Mouse (Mus musculus): ENCODE data around the gene Ier5.

Gene Ier5

GRCm38 (mm10) chr1:155099280-155099848 lies at the start of gene Ier5:
TSS of gene Ier5 (minus strand) at chr1:155099636.
- peak; percentile 91 for DNase-seq

GRCm38 (mm10) chr1:155147228-155147627 lies 47.8 kb upstream of the Ier5 start:
- DNase-seq: no peak

GRCm38 (mm10) chr1:155146572-155146980 lies 47.1 kb upstream of the Ier5 start, which contains the start of gene Mr1:
TSS of gene Mr1 (minus strand) at chr1:155146814.
- DNase-seq: peak; percentile 8

- DNase-seq: no peak
Observed at GRCm38 (mm10) chr1:155145620-155146019, 46.2 kb upstream of the Ier5 start.

GRCm38 (mm10) chr1:155140076-155140475 lies 40.6 kb upstream of the Ier5 start:
- peak; percentile 16 for DNase-seq

- DNase-seq: no peak
Observed at GRCm38 (mm10) chr1:155138795-155139194, 39.4 kb upstream of the Ier5 start.

- no peak for DNase-seq
Observed at GRCm38 (mm10) chr1:155134866-155135265, 35.4 kb upstream of the Ier5 start.

GRCm38 (mm10) chr1:155127429-155127934 lies 28.0 kb upstream of the Ier5 start:
- DNase-seq: no peak

- DNase-seq: no peak
Observed at GRCm38 (mm10) chr1:155126716-155127115, 27.3 kb upstream of the Ier5 start.

- no peak for DNase-seq
Observed at GRCm38 (mm10) chr1:155124397-155124796, 25.0 kb upstream of the Ier5 start.

GRCm38 (mm10) chr1:155121977-155122939 lies 22.8 kb upstream of the Ier5 start:
- DNase-seq: peak; percentile 41

- no peak for DNase-seq
Observed at GRCm38 (mm10) chr1:155119719-155120118, 20.3 kb upstream of the Ier5 start.

GRCm38 (mm10) chr1:155113946-155114345 lies 14.5 kb upstream of the Ier5 start:
- DNase-seq: no peak

GRCm38 (mm10) chr1:155112875-155113274 lies 13.4 kb upstream of the Ier5 start:
- no peak for DNase-seq

- DNase-seq: no peak
Observed at GRCm38 (mm10) chr1:155112118-155112517, 12.7 kb upstream of the Ier5 start.

GRCm38 (mm10) chr1:155111491-155111890 lies 12.1 kb upstream of the Ier5 start:
- no peak for DNase-seq

GRCm38 (mm10) chr1:155109387-155110350 lies 10.2 kb upstream of the Ier5 start:
- no peak for DNase-seq

- no peak for DNase-seq
Observed at GRCm38 (mm10) chr1:155108412-155108811, 9.0 kb upstream of the Ier5 start.

- DNase-seq: no peak
Observed at GRCm38 (mm10) chr1:155107843-155108242, 8.4 kb upstream of the Ier5 start.

GRCm38 (mm10) chr1:155106310-155106709 lies 6.9 kb upstream of the Ier5 start:
- no peak for DNase-seq

GRCm38 (mm10) chr1:155103991-155104390 lies 4.6 kb upstream of the Ier5 start:
- DNase-seq: no peak

- DNase-seq: no peak
Observed at GRCm38 (mm10) chr1:155102631-155103030, 3.2 kb upstream of the Ier5 start.
